Mouse (Mus musculus): ENCODE data around the gene Plxna4. TPM values are rescaled to one million over a fixed set of nuclear protein-coding genes. Genes with fewer than 3 reads are reported as not detected.

Plxna4 gene
- polyA plus RNA-seq, 1 experiment from 2014 or later = 1.2 TPM

DNA sequence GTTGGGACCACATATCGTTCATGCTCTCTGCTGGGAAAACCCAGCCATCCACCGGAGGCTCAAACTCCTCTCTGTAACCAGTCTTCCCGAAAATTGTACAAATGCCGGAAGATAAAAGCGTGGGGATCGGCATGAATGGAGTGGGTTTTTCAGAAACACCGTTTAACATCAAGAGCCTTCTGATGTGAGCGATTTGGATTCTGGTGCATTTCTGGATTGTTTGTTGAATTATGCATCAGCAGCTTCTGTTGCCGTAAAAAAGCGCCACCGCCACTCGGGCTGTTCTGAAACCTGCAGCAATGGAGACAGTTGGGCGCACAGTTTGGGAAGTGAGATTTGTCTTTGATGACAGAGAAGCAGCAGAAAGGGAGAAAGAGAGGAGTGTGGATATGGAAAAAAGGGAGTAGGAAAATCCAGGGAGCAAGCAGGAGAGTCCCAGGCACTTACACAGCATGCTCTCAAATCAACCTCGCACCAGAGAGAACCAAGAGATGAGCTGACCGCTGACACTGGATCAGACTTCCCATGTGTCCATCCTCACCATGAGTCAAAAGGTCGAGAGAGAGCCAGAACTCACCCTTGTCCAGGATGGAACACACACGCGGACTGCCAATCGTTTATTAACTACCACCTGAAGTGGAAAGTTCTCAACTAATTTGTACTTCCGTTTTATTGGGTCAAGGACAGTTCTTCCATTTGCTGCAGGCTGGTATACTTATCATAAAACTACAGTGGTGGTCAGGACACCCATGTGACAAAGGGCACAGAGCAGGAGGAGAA lies 181.5 kb downstream of the Plxna4 start:
- 81% methylated on average over 20 of the region's 20 CpGs for WGBS
- no peak for ATAC-seq (ENCODE audit: low FRiP score, low TSS enrichment)
- Histone ChIP-seq H3K27ac (ENCODE audit: low read length) (no peak overlapping the region), H3K4me2 (replicated peaks; ENCODE audit: low read depth, low read length) (no peak overlapping the region), H3K4me3 (ENCODE audit: low read length) (no peak overlapping the region), H3K4me1 (ENCODE audit: insufficient read depth, low read length) (0 out of 2 replicates have a peak, but pooled peaks cover 4% of the 10 kb centered on the region), H3K27me3 (ENCODE audit: insufficient read depth, low read length) (no peaks in the 10 kb centered on the region), H3K9me3 (ENCODE audit: low read length) (no peaks in the 10 kb centered on the region), H3K36me3 (ENCODE audit: insufficient read depth, low read length) (no peaks in the 10 kb centered on the region), H3K9ac (replicated peaks; ENCODE audit: low read length) (no peak overlapping the region)

DNA sequence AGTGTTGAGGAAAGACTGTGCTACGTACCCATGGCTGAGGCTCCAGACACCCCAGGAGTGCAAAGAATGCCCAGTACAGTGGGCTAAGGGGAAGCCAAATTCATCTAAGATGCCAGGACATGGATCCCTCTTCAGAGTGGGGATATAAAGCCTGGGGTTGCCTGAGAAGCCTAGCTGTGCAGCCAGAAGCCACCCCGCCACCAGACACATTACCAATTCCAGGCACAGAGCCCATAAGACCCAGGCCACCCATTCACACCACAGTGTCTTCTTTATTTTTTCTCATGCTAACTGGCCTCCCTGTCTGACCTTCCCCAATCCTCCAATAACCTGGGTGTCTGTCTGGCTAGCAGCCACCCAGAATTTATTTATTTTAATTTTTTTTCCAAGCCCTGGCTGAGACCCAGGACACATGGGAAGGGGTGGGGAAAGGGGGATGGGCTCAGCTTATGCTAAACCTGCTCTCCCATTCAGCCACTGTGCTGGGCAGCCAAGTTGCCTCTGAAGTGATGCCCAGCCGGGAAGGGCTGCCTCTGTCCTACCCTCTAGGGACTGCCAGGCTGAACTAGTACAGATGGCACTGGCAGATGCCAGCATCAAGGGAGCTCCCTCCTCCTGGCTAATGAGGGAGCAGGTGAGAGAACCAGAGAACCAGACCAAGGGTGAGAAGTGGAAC lies 185.3 kb downstream of the Plxna4 start:
- H3K9ac ChIP-seq (replicated peaks; ENCODE audit: low read length) = no peak overlapping the region
- ATAC-seq (ENCODE audit: low FRiP score, low TSS enrichment) = no peak
- WGBS = 78% methylated on average over 3 of the region's 3 CpGs
- H3K4me1 ChIP-seq (ENCODE audit: insufficient read depth, low read length) = peaks cover 2% of the 10 kb centered on the region; the same call in 1 of the 2 replicates
- no peaks in the 10 kb centered on the region for H3K9me3 ChIP-seq (ENCODE audit: low read length)
- H3K27me3 ChIP-seq (ENCODE audit: insufficient read depth, low read length) = no peaks in the 10 kb centered on the region
- no peak overlapping the region for H3K4me3 ChIP-seq (ENCODE audit: low read length)
- no peak overlapping the region for H3K27ac ChIP-seq (ENCODE audit: low read length)
- no peaks in the 10 kb centered on the region for H3K36me3 ChIP-seq (ENCODE audit: insufficient read depth, low read length)
- no peak overlapping the region for H3K4me2 ChIP-seq (replicated peaks; ENCODE audit: low read depth, low read length)

DNA sequence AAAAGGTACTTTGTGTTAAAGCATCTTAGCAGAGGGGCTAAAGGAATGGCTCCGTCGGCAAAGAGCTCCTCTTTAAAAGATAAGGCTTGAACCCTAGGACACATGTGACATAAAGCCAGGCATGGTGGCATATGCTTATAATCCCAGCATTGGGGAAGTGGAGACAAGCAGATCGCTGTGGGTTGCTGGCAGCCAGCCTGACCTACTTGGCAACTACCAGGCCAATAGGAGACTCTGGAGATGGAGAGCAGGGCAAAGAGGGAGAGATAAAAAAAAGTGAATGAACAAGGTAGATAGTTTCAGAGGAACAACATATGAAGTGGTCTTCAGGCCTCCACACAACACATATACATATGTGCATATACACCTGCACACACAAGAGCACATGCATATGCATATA lies 189.7 kb downstream of the Plxna4 start:
- no peaks in the 10 kb centered on the region for H3K36me3 ChIP-seq (ENCODE audit: insufficient read depth, low read length)
- 95% methylated on average over 3 of the region's 3 CpGs for WGBS
- H3K9ac ChIP-seq (replicated peaks; ENCODE audit: low read length) = no peak overlapping the region
- ATAC-seq (ENCODE audit: low FRiP score, low TSS enrichment) = no peak
- peaks cover 11% of the 10 kb centered on the region for H3K4me1 ChIP-seq (ENCODE audit: insufficient read depth, low read length)
- H3K27ac ChIP-seq (ENCODE audit: low read length) = no peak overlapping the region
- no peak overlapping the region for H3K4me3 ChIP-seq (ENCODE audit: low read length)
- no peaks in the 10 kb centered on the region for H3K9me3 ChIP-seq (ENCODE audit: low read length)
- no peaks in the 10 kb centered on the region for H3K27me3 ChIP-seq (ENCODE audit: insufficient read depth, low read length)
- H3K4me2 ChIP-seq (replicated peaks; ENCODE audit: low read depth, low read length) = no peak overlapping the region

DNA sequence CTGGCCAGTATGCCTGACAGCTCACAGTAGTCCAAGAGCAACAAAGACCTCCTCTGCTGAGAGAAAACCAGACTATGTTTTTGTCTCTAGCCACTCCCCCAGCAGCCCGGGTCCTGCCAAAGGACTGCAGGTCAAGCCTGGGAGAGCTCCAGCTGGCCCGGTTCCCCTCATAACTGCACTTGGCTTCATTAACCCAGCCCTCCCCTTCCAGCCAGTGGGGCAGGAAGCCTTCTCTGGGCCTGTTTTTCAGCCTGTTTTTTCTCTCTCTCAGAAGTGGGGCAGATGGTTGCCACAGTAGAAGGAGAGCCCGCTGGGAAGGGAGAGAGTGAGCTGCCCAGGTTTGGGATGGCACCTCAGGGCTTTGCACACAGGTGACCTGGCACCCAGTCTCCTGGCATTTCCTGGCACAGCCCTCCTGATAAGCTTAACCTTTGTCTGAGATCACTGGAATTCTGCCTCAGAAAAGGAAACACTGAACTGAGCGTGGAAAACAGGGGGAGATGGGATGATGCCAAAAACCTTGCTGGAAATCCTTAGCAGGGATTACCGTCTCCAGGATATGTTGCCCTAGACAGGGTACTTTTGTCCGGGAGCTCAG lies 190.8 kb downstream of the Plxna4 start:
- ATAC-seq (ENCODE audit: low FRiP score, low TSS enrichment) = peak; percentile 86
- H3K9ac ChIP-seq (replicated peaks; ENCODE audit: low read length) = no peak overlapping the region
- no peak overlapping the region for H3K4me3 ChIP-seq (ENCODE audit: low read length)
- H3K27me3 ChIP-seq (ENCODE audit: insufficient read depth, low read length) = no peaks in the 10 kb centered on the region
- 30% methylated on average over 6 of the region's 6 CpGs for WGBS
- no peak overlapping the region for H3K4me2 ChIP-seq (replicated peaks; ENCODE audit: low read depth, low read length)
- H3K27ac ChIP-seq (ENCODE audit: low read length) = peak overlapping the region; percentile 36; the same call in 1 of the 2 replicates
- no peaks in the 10 kb centered on the region for H3K36me3 ChIP-seq (ENCODE audit: insufficient read depth, low read length)
- H3K9me3 ChIP-seq (ENCODE audit: low read length) = no peaks in the 10 kb centered on the region
- peaks cover 11% of the 10 kb centered on the region for H3K4me1 ChIP-seq (ENCODE audit: insufficient read depth, low read length)

DNA sequence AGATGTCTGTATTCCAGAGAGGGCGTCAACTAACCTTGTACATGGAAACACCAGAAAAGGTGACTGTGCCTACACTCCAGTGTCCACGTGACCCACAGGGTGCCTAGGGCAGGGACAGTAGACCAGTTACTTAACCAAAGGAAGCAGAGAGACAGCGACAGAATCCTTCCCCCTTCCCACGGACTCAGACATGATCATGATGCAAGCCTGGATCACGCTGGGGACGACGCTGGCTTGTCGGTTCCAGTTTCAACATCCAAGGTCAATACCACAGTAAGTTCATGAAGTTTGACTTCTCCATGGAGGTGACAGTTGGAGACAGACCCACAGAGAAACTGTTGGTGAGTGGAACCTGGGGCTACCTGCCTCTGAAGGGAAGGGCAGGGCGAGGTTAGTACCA lies 192.6 kb downstream of the Plxna4 start:
- WGBS = 86% methylated on average over 9 of the region's 9 CpGs
- ATAC-seq (ENCODE audit: low FRiP score, low TSS enrichment) = no peak
- H3K27ac ChIP-seq (ENCODE audit: low read length) = no peak overlapping the region
- H3K27me3 ChIP-seq (ENCODE audit: insufficient read depth, low read length) = no peaks in the 10 kb centered on the region
- peaks cover 11% of the 10 kb centered on the region for H3K4me1 ChIP-seq (ENCODE audit: insufficient read depth, low read length)
- no peaks in the 10 kb centered on the region for H3K9me3 ChIP-seq (ENCODE audit: low read length)
- no peak overlapping the region for H3K4me3 ChIP-seq (ENCODE audit: low read length)
- no peaks in the 10 kb centered on the region for H3K36me3 ChIP-seq (ENCODE audit: insufficient read depth, low read length)
- no peak overlapping the region for H3K9ac ChIP-seq (replicated peaks; ENCODE audit: low read length)
- H3K4me2 ChIP-seq (replicated peaks; ENCODE audit: low read depth, low read length) = no peak overlapping the region

DNA sequence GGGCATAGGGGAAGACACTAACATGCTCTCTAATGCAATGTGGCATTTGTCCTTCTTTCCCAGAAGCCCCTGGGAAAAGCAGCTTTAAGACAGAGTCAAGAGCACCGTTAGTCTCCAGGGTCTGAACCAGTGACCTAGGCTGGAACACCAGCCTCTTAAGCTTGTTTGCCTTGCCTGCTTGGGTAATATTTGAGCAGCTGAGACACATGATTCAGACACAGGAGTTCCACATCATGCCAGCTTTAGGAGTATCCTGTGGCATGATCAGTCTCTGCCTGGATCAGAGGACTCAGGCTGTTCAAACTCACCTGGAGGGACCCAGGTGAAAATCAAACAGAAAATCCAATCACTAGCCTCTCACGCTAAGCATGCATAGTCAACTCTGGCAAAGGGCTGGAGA lies 195.7 kb downstream of the Plxna4 start:
- no peaks in the 10 kb centered on the region for H3K27me3 ChIP-seq (ENCODE audit: insufficient read depth, low read length)
- no peak for ATAC-seq (ENCODE audit: low FRiP score, low TSS enrichment)
- WGBS = 77% methylated on average over 2 of the region's 2 CpGs
- H3K27ac ChIP-seq (ENCODE audit: low read length) = no peak overlapping the region
- no peak overlapping the region for H3K9ac ChIP-seq (replicated peaks; ENCODE audit: low read length)
- no peaks in the 10 kb centered on the region for H3K9me3 ChIP-seq (ENCODE audit: low read length)
- H3K4me2 ChIP-seq (replicated peaks; ENCODE audit: low read depth, low read length) = no peak overlapping the region
- no peaks in the 10 kb centered on the region for H3K36me3 ChIP-seq (ENCODE audit: insufficient read depth, low read length)
- no peak overlapping the region for H3K4me3 ChIP-seq (ENCODE audit: low read length)
- peaks cover 8% of the 10 kb centered on the region for H3K4me1 ChIP-seq (ENCODE audit: insufficient read depth, low read length)

DNA sequence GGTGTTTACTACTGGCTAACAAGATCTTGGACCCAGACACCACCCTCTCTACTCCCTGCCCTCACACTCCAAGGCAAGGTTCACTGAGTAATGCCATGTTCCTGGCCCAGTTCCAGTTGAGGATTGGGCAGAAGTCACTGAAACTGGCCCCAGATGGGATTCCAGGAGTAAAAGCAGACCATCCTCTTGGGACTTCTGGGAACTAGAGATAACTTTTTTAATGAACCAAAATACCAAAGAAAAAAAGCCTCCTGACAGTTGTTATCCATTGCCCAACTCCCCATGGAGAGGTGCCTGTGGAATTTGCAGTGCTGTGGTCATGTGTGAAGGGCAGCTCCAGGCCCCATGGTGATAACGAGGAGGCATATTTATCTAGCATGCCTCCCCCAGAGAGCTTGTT lies 199.7 kb downstream of the Plxna4 start:
- ATAC-seq (ENCODE audit: low FRiP score, low TSS enrichment) = no peak
- Histone ChIP-seq H3K9me3 (ENCODE audit: low read length) (no peaks in the 10 kb centered on the region), H3K4me2 (replicated peaks; ENCODE audit: low read depth, low read length) (no peak overlapping the region), H3K4me1 (ENCODE audit: insufficient read depth, low read length) (0 out of 2 replicates have a peak, but pooled peaks cover 4% of the 10 kb centered on the region), H3K4me3 (ENCODE audit: low read length) (no peak overlapping the region), H3K9ac (replicated peaks; ENCODE audit: low read length) (no peak overlapping the region), H3K36me3 (ENCODE audit: insufficient read depth, low read length) (no peaks in the 10 kb centered on the region), H3K27ac (ENCODE audit: low read length) (no peak overlapping the region), H3K27me3 (ENCODE audit: insufficient read depth, low read length) (no peaks in the 10 kb centered on the region)
- 39% methylated on average over 1 of the region's 1 CpGs for WGBS

DNA sequence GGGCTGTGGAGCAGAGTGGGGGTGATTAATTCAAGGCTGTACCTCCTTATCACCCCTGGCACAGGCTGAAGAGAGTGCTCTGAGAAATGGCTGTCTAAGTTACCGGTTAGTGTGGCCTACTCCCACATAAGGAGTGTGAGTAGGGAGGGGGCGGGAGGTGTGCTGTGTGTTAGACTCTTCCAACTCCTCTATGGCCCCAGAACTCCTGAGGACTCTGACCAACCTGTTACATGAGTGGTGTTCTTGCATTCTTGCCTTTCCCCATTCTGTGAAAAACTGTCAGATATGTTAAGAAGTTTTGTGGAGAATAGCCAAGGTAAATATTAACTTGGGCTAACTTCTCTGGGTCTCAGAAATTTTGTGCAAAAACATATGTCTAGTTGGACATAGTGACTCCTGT lies 201.1 kb downstream of the Plxna4 start:
- Histone ChIP-seq H3K4me3 (ENCODE audit: low read length) (no peak overlapping the region), H3K4me1 (ENCODE audit: insufficient read depth, low read length) (0 out of 2 replicates have a peak, but pooled peaks cover 4% of the 10 kb centered on the region), H3K36me3 (ENCODE audit: insufficient read depth, low read length) (no peaks in the 10 kb centered on the region), H3K27ac (ENCODE audit: low read length) (no peak overlapping the region), H3K4me2 (replicated peaks; ENCODE audit: low read depth, low read length) (no peak overlapping the region), H3K9ac (replicated peaks; ENCODE audit: low read length) (no peak overlapping the region), H3K9me3 (ENCODE audit: low read length) (no peaks in the 10 kb centered on the region), H3K27me3 (ENCODE audit: insufficient read depth, low read length) (no peaks in the 10 kb centered on the region)
- WGBS = 41% methylated on average over 2 of the region's 2 CpGs
- 0 out of 2 replicates have a peak, but pooled peaks have one; percentile 49 for ATAC-seq (ENCODE audit: low FRiP score, low TSS enrichment)

DNA sequence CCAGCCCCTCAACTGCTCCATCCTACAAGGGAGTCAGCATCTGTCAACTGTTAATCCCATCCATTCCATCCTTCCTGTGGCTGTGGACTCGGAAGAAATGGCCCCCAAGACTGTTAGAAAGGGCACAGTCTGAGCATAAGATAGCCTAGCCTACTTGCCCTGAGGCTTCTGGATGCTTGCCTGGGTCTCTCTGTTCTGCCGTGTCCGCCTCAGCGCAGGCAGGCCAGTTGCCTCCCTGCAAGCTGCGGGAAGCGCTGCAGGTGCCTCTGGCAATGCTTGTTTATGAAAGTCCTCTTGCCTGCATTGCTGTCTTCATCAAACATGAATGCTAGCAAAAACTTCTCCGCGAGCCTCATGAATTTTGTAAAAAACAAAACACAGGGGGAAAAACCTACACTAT lies 203.1 kb downstream of the Plxna4 start:
- Histone ChIP-seq H3K27me3 (ENCODE audit: insufficient read depth, low read length) (no peaks in the 10 kb centered on the region), H3K4me1 (ENCODE audit: insufficient read depth, low read length) (0 out of 2 replicates have a peak, but pooled peaks cover 4% of the 10 kb centered on the region), H3K4me2 (replicated peaks; ENCODE audit: low read depth, low read length) (no peak overlapping the region), H3K4me3 (ENCODE audit: low read length) (no peak overlapping the region), H3K27ac (ENCODE audit: low read length) (no peak overlapping the region), H3K9ac (replicated peaks; ENCODE audit: low read length) (no peak overlapping the region), H3K36me3 (ENCODE audit: insufficient read depth, low read length) (no peaks in the 10 kb centered on the region), H3K9me3 (ENCODE audit: low read length) (no peaks in the 10 kb centered on the region)
- 79% methylated on average over 8 of the region's 8 CpGs for WGBS
- ATAC-seq (ENCODE audit: low FRiP score, low TSS enrichment) = no peak

DNA sequence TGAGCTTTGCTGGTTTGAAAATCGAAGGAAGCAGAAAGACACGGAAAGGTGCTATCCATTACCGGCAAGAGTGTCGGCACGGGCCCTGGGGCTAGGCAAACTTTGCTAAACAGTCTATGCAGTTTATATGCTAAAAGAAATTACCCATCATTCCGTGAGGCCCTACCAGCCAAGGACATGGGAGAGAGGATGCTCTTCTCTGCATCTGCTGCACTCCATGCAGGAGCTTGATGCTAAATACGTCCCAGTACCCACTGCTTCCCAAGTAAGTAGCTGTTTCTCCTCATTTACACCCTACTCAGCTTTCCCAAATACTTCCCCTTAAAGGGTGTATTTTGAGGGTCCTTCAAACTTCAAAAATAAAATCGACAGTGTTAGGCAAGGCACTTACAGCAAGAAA lies 203.6 kb downstream of the Plxna4 start:
- WGBS = 89% methylated on average over 8 of the region's 8 CpGs
- ATAC-seq (ENCODE audit: low FRiP score, low TSS enrichment) = no peak

More for the DNA sequence above, 203.6 kb downstream of the Plxna4 start:
- no peaks in the 10 kb centered on the region for H3K27me3 ChIP-seq (ENCODE audit: insufficient read depth, low read length)
- H3K36me3 ChIP-seq (ENCODE audit: insufficient read depth, low read length) = no peaks in the 10 kb centered on the region
- 0 out of 2 replicates have a peak, but pooled peaks cover 4% of the 10 kb centered on the region for H3K4me1 ChIP-seq (ENCODE audit: insufficient read depth, low read length)
- H3K4me3 ChIP-seq (ENCODE audit: low read length) = no peak overlapping the region
- H3K27ac ChIP-seq (ENCODE audit: low read length) = no peak overlapping the region
- H3K9me3 ChIP-seq (ENCODE audit: low read length) = no peaks in the 10 kb centered on the region
- no peak overlapping the region for H3K4me2 ChIP-seq (replicated peaks; ENCODE audit: low read depth, low read length)
- H3K9ac ChIP-seq (replicated peaks; ENCODE audit: low read length) = no peak overlapping the region
